Mouse (Mus musculus): Measurements from ENCODE around the gene Trappc2l.

- TF ChIP-seq CTCF (IDR thresholded peaks at IDR 0.05; ENCODE audit: low read depth) (no peak), EP300 (optimal IDR thresholded peaks at IDR 0.05) (no peak)
Measured at GRCm38 (mm10) chr8:122625811-122626210, 14.4 kb downstream of the Trappc2l start.

All from stomach, postnatal 0 days (tissue).